Mouse (Mus musculus) CD4-positive, CD25-positive, alpha-beta regulatory T cell, adult 4 months (primary cell): ENCODE measurements around the gene Bglap. TPM values are rescaled to one million over a fixed set of nuclear protein-coding genes. Genes with fewer than 3 reads are reported as not detected.
A peak's percentile ranks its signal among the peaks of the same experiment; 100 is the strongest.

Experiments used
- ATAC-seq: one replicate; pipeline ENCODE4 v1.8.0; 2017
- polyA plus RNA-seq, 2 experiments: library from polyadenylated mRNA; unstranded; fragments of 100-300 nt; shearing (Covaris generic); gene quantifications; one replicate each; pipeline ENCODE4 v1.2.1; 2017

Bglap gene
- polyA plus RNA-seq, 2 experiments from 2014 or later: not detected

DNA sequence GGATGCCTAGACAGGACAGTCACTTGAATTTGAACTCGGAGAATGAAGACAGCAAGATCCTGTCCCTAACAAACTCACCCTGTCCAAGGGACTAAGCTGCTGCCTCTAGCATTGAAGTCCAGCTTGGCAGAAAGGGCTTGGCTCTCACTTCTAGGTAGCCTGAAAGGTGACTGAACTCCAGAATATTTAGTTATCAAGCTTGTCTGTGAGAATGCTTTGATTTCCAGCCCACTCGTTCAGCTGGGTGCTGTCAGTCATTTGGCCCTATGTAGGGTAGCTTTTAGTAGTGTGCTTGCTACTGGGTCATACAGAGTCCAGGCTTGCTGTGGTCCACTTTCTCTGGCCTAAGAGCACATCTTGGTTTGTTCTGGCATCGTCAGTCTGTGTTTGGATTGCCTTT lies 45.3 kb downstream of the Bglap start:
- no peak for ATAC-seq

GRCm38 (mm10) chr3:88338316-88338715 lies 45.9 kb downstream of the Bglap start:
- no peak for ATAC-seq

DNA sequence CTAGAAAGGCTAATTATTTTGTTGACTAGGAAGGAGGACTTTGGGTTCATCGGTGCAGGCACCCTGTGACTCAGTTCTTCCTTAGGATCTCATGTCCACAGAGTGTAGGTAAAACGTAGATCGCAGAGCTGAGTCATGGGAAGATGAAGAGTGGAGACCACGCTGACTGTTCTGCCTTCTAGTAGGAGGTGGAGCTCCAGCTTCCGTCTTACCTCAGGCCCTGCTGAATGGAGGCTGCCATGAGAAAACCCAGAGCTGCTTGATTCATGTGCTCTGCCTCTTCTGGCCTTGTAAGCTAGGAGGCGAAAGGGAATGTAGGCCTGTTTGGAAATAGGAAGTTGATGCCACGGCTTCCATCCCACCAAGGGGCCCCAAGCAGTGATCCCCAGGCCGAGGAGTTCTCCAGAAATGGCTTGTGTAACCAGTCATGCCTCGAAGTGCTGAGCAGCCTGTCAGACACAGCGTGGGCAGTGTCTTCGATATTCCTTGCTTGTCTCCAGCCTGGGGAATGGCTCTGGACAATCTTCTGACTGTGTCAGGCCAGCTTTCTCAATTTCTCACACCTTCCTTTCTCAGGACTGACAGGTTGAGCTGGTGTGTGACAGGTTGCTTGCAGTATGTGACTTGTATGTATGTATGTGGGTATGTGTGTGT lies 46.8 kb downstream of the Bglap start:
- peak; percentile 26 for ATAC-seq

- peak; percentile 96 for ATAC-seq
Observed at GRCm38 (mm10) chr3:88336058-88337013, 47.9 kb downstream of the Bglap start, which contains the start of the genes Tmem79 and Smg5. Gene Tmem79, minus strand, starts transcription at chr3:88336148. Gene Smg5, plus strand, starts transcription at chr3:88336260.

- peak; percentile 7 for ATAC-seq
Observed at GRCm38 (mm10) chr3:88335436-88336053, 48.7 kb downstream of the Bglap start.

DNA sequence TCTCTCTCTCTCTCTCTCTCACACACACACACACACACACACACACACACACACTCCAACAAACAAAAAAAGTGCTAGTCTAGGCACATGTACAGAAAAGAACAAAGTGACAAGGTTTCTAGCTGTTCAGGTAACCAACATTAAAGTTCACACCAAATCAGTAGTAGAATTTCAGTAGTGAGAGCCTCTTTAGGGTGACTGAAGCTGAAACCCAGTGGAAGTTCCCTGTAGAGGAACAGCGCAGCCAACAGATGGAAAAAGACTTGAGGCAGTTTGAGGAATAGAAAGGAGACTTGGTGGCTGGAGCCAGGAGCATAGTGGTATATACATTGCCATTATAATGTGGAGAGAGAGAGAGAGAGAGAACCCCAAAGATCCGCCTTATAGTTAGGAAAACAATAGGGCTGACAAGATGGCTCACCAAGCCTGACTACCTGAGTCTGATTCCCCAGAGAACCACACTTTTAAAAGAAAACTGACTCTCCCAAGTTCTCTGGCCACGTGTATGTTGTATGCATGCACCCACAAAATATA lies 49.3 kb downstream of the Bglap start:
- no peak for ATAC-seq

DNA sequence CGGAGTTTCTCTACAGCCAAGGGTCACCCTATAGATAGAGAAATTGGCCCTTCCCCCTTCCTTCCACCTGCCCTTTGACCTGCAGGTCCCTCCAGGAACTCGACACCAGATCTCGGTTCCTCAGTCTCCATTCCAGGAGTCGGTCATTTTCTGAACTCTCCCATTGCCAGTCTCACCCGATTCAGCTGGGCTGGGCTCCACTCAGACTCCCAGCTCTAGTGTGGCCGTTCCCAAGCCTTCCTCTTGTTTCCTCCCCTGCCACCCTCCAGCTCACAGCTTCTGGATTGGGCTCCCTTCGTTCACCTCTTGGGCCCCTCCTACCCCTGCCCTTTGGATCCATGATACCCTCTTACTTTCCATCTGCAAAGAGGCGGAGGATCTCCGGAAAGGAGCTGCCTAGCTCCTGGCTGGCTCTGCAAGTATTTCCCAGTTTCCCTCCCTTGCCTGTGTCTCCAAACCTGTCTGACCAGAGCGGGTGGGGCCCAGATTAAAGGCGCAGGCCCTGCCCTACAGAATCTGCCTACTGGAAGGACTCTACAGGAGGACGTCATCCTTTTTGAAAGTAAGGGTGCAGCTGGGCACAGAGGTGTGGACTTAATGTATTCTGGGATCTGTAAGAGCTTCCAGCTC lies 50.1 kb downstream of the Bglap start:
- ATAC-seq: no peak

Other genes starting within 250 kb of the Bglap start
- 10 to 100 TPM; 30.9 to 36.1 TPM for gene Mef2d, start 242.1 kb downstream of the Bglap start, polyA plus RNA-seq
- gene Rhbg, start 129.8 kb downstream of the Bglap start, polyA plus RNA-seq: not detected
- not detected for gene Gm38392, start 97.3 kb downstream of the Bglap start, polyA plus RNA-seq
- 1 to 10 TPM; 5.8 to 7.7 TPM for gene Tsacc, start 87.5 kb downstream of the Bglap start, polyA plus RNA-seq
- 100 to 1,000 TPM; 189 to 216 TPM for gene Cct3, start 87.3 kb downstream of the Bglap start, polyA plus RNA-seq
- gene Glmp, start 59.4 kb downstream of the Bglap start, polyA plus RNA-seq: 100 to 1,000 TPM; 370 to 504 TPM
- 1 to 10 TPM; 1.1 to 2.2 TPM for gene Tmem79, start 48.3 kb downstream of the Bglap start, polyA plus RNA-seq
- gene Smg5, start 48.2 kb downstream of the Bglap start, polyA plus RNA-seq: 10 to 100 TPM; 24.2 to 34.9 TPM
- gene Paqr6, start 19.9 kb downstream of the Bglap start, polyA plus RNA-seq: not detected
- not detected for gene Bglap3, start 11.7 kb downstream of the Bglap start, polyA plus RNA-seq
- gene Bglap2, start 5.8 kb downstream of the Bglap start, polyA plus RNA-seq: not detected
- gene Pmf1, start 25.9 kb upstream of the Bglap start, polyA plus RNA-seq: 10 to 100 TPM; 37.2 to 52.9 TPM
- 10 to 100 TPM; 17.5 to 18.5 TPM for gene Slc25a44, start 40.7 kb upstream of the Bglap start, polyA plus RNA-seq
- gene Sema4a, start 76.7 kb upstream of the Bglap start, polyA plus RNA-seq: 10 to 100 TPM; 17.6 to 32.8 TPM
- gene Lmna, start 125.5 kb upstream of the Bglap start, polyA plus RNA-seq: 1 to 10 TPM; 5.0 to 5.1 TPM
- 1 to 10 TPM in 1 of 2 experiments, under 1 TPM in 1; 0.60 to 1.5 TPM for gene Mex3a, start 147.9 kb upstream of the Bglap start, polyA plus RNA-seq
- gene Rab25, start 163.8 kb upstream of the Bglap start, polyA plus RNA-seq: not detected
- gene Lamtor2, start 168.6 kb upstream of the Bglap start, polyA plus RNA-seq: 100 to 1,000 TPM; 197 to 234 TPM
- gene Ubqln4, start 169.3 kb upstream of the Bglap start, polyA plus RNA-seq: 10 to 100 TPM; 11.9 to 12.0 TPM
- gene Ssr2, start 191.4 kb upstream of the Bglap start, polyA plus RNA-seq: 100 to 1,000 TPM; 160 to 161 TPM
- gene Arhgef2, start 221.5 kb upstream of the Bglap start, polyA plus RNA-seq: 10 to 100 TPM; 36.5 to 48.6 TPM